Mouse (Mus musculus): ENCODE measurements at regions not wholly inside any gene's neighbourhood (a gene's known extent, or its start where the extent isn't known, plus 50 kb on each side); places are given as distances from the start of the nearest gene placed in this dataset.

GRCm38 (mm10) chrX:19152170-19152861, 328.8 kb downstream of the Tex13c3 start:
- Histone ChIP-seq H3K9ac (replicated peaks; ENCODE audit: low read depth, low read length) (no peak overlapping the region), H3K36me3 (ENCODE audit: control insufficient read depth, insufficient read depth, low read length) (no peaks in the 10 kb centered on the region), H3K4me1 (ENCODE audit: control insufficient read depth, insufficient read depth, low read length) (no peaks in the 10 kb centered on the region), H3K4me2 (replicated peaks; ENCODE audit: low read depth, low read length) (no peak overlapping the region), H3K27ac (ENCODE audit: low read length) (no peak overlapping the region), H3K27me3 (ENCODE audit: control insufficient read depth, insufficient read depth, low read length) (no peaks in the 10 kb centered on the region), H3K4me3 (ENCODE audit: low read depth, low read length) (no peak overlapping the region), H3K9me3 (ENCODE audit: control insufficient read depth, low read depth, low read length) (no peaks in the 10 kb centered on the region)
- ATAC-seq (ENCODE audit: insufficient number of reproducible peaks, insufficient read depth, low FRiP score, low read depth): no peak
- WGBS: 85% methylated on average over 1 of the region's 1 CpGs

DNA sequence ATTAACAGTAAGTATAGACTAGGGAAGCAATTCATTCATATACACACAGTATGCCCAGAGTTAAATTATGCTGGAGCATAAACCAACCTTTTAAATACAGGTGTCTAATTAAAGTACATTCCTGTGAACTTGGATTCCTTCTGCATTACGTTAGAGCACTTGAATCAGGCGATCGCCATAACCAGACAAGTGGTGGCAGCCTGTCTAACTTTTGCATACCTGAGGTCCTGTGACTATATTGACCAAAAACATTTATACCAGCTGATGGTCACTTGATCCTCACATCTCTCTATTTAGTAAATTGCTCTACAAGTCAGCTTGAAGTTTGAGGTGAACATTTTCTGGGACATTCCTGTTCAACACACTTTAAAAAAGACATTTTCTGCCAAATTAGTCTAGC, 330.5 kb downstream of the Tex13c3 start:
- Histone ChIP-seq H3K27ac (ENCODE audit: low read length) (no peak overlapping the region), H3K9ac (replicated peaks; ENCODE audit: low read depth, low read length) (no peak overlapping the region), H3K9me3 (ENCODE audit: control insufficient read depth, low read depth, low read length) (no peaks in the 10 kb centered on the region), H3K4me1 (ENCODE audit: control insufficient read depth, insufficient read depth, low read length) (no peaks in the 10 kb centered on the region), H3K4me2 (replicated peaks; ENCODE audit: low read depth, low read length) (no peak overlapping the region), H3K4me3 (ENCODE audit: low read depth, low read length) (no peak overlapping the region), H3K36me3 (ENCODE audit: control insufficient read depth, insufficient read depth, low read length) (no peaks in the 10 kb centered on the region), H3K27me3 (ENCODE audit: control insufficient read depth, insufficient read depth, low read length) (no peaks in the 10 kb centered on the region)
- WGBS: 83% methylated on average over 3 of the region's 3 CpGs
- no peak for ATAC-seq (ENCODE audit: insufficient number of reproducible peaks, insufficient read depth, low FRiP score, low read depth)

GRCm38 (mm10) chrX:19148672-19149071, 332.4 kb downstream of the Tex13c3 start:
- ATAC-seq (ENCODE audit: insufficient number of reproducible peaks, insufficient read depth, low FRiP score, low read depth): no peak
- H3K27ac ChIP-seq (ENCODE audit: low read length): no peak overlapping the region
- WGBS: 93% methylated on average over 1 of the region's 1 CpGs
- no peaks in the 10 kb centered on the region for H3K4me1 ChIP-seq (ENCODE audit: control insufficient read depth, insufficient read depth, low read length)
- H3K27me3 ChIP-seq (ENCODE audit: control insufficient read depth, insufficient read depth, low read length): no peaks in the 10 kb centered on the region
- H3K9me3 ChIP-seq (ENCODE audit: control insufficient read depth, low read depth, low read length): no peaks in the 10 kb centered on the region
- no peak overlapping the region for H3K9ac ChIP-seq (replicated peaks; ENCODE audit: low read depth, low read length)
- H3K4me2 ChIP-seq (replicated peaks; ENCODE audit: low read depth, low read length): no peak overlapping the region
- no peaks in the 10 kb centered on the region for H3K36me3 ChIP-seq (ENCODE audit: control insufficient read depth, insufficient read depth, low read length)
- H3K4me3 ChIP-seq (ENCODE audit: low read depth, low read length): no peak overlapping the region

DNA sequence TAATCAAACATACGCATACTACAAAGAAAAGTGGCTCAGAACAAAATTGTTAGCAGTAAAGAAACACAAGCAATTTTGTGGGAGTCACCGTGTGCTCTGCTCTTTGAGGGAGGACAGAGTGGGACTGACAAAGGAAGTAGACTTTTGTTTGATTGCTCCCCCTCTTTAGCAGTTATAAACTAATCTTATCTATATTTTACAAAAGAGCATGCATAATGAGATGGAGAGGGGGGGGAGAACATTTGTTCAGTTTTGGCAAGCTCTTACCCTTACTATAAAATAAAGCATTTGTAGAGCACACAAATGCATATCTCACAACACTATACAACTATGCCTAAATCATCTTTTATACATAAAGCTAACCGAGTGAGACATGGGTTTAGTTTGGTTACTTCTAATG, 332.9 kb downstream of the Tex13c3 start:
- Histone ChIP-seq H3K9ac (replicated peaks; ENCODE audit: low read depth, low read length) (no peak overlapping the region), H3K4me2 (replicated peaks; ENCODE audit: low read depth, low read length) (no peak overlapping the region), H3K36me3 (ENCODE audit: control insufficient read depth, insufficient read depth, low read length) (no peaks in the 10 kb centered on the region), H3K4me3 (ENCODE audit: low read depth, low read length) (no peak overlapping the region), H3K4me1 (ENCODE audit: control insufficient read depth, insufficient read depth, low read length) (no peaks in the 10 kb centered on the region), H3K27ac (ENCODE audit: low read length) (no peak overlapping the region), H3K9me3 (ENCODE audit: control insufficient read depth, low read depth, low read length) (no peaks in the 10 kb centered on the region), H3K27me3 (ENCODE audit: control insufficient read depth, insufficient read depth, low read length) (no peaks in the 10 kb centered on the region)
- 69% methylated on average over 3 of the region's 3 CpGs for WGBS
- ATAC-seq (ENCODE audit: insufficient number of reproducible peaks, insufficient read depth, low FRiP score, low read depth): no peak

- H3K27me3 ChIP-seq (ENCODE audit: control insufficient read depth, insufficient read depth, low read length): no peaks in the 10 kb centered on the region
- WGBS: 77% methylated on average over 7 of the region's 7 CpGs
- H3K36me3 ChIP-seq (ENCODE audit: control insufficient read depth, insufficient read depth, low read length): no peaks in the 10 kb centered on the region
Measured at GRCm38 (mm10) chrX:19112753-19113152, 368.4 kb downstream of the Tex13c3 start.

GRCm38 (mm10) chrX:19102911-19103310, 378.2 kb downstream of the Tex13c3 start:
- no peak for ATAC-seq (ENCODE audit: insufficient number of reproducible peaks, insufficient read depth, low FRiP score, low read depth)
- H3K27ac ChIP-seq (ENCODE audit: low read length): no peak overlapping the region

More at GRCm38 (mm10) chrX:19112753-19113152, 368.4 kb downstream of the Tex13c3 start:
- Histone ChIP-seq H3K4me3 (ENCODE audit: low read depth, low read length) (no peak overlapping the region), H3K9me3 (ENCODE audit: control insufficient read depth, low read depth, low read length) (no peaks in the 10 kb centered on the region), H3K27ac (ENCODE audit: low read length) (no peak overlapping the region), H3K4me2 (replicated peaks; ENCODE audit: low read depth, low read length) (no peak overlapping the region), H3K9ac (replicated peaks; ENCODE audit: low read depth, low read length) (no peak overlapping the region), H3K4me1 (ENCODE audit: control insufficient read depth, insufficient read depth, low read length) (no peaks in the 10 kb centered on the region)
- ATAC-seq (ENCODE audit: insufficient number of reproducible peaks, insufficient read depth, low FRiP score, low read depth): no peak

GRCm38 (mm10) chrX:19095960-19096359, 385.2 kb downstream of the Tex13c3 start:
- Histone ChIP-seq H3K4me1 (ENCODE audit: control insufficient read depth, insufficient read depth, low read length) (no peaks in the 10 kb centered on the region), H3K4me2 (replicated peaks; ENCODE audit: low read depth, low read length) (no peak overlapping the region), H3K27ac (ENCODE audit: low read length) (no peak overlapping the region), H3K27me3 (ENCODE audit: control insufficient read depth, insufficient read depth, low read length) (no peaks in the 10 kb centered on the region), H3K4me3 (ENCODE audit: low read depth, low read length) (no peak overlapping the region), H3K36me3 (ENCODE audit: control insufficient read depth, insufficient read depth, low read length) (no peaks in the 10 kb centered on the region), H3K9ac (replicated peaks; ENCODE audit: low read depth, low read length) (no peak overlapping the region), H3K9me3 (ENCODE audit: control insufficient read depth, low read depth, low read length) (no peaks in the 10 kb centered on the region)
- ATAC-seq (ENCODE audit: insufficient number of reproducible peaks, insufficient read depth, low FRiP score, low read depth): no peak

More at GRCm38 (mm10) chrX:19102911-19103310, 378.2 kb downstream of the Tex13c3 start:
- no peak overlapping the region for H3K4me3 ChIP-seq (ENCODE audit: low read depth, low read length)
- no peaks in the 10 kb centered on the region for H3K27me3 ChIP-seq (ENCODE audit: control insufficient read depth, insufficient read depth, low read length)
- 69% methylated on average over 2 of the region's 2 CpGs for WGBS
- no peak overlapping the region for H3K4me2 ChIP-seq (replicated peaks; ENCODE audit: low read depth, low read length)
- no peaks in the 10 kb centered on the region for H3K36me3 ChIP-seq (ENCODE audit: control insufficient read depth, insufficient read depth, low read length)
- H3K9me3 ChIP-seq (ENCODE audit: control insufficient read depth, low read depth, low read length): no peaks in the 10 kb centered on the region
- no peaks in the 10 kb centered on the region for H3K4me1 ChIP-seq (ENCODE audit: control insufficient read depth, insufficient read depth, low read length)
- no peak overlapping the region for H3K9ac ChIP-seq (replicated peaks; ENCODE audit: low read depth, low read length)

DNA sequence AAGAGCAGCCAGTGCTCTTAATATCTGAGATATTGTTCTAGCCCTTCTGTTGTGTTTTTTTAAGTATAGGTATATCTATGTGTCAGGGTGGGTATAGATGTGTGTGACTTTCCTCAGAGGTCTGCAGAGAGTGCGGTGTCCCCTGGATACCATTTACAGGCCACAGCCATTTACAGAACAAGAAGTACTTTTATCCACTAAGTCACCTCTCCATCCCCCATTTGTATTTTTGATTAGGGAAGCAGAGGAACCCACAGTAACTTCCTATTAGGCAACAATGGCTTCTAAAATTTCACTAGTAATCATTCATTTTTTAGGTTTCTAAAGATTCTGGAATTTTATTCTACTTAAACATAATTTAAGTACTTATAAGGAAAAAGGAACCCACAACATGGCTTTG, 396.7 kb downstream of the Tex13c3 start:
- no peaks in the 10 kb centered on the region for H3K4me1 ChIP-seq (ENCODE audit: control insufficient read depth, insufficient read depth, low read length)
- no peaks in the 10 kb centered on the region for H3K36me3 ChIP-seq (ENCODE audit: control insufficient read depth, insufficient read depth, low read length)
- no peak overlapping the region for H3K4me2 ChIP-seq (replicated peaks; ENCODE audit: low read depth, low read length)
- H3K4me3 ChIP-seq (ENCODE audit: low read depth, low read length): no peak overlapping the region
- no peak for ATAC-seq (ENCODE audit: insufficient number of reproducible peaks, insufficient read depth, low FRiP score, low read depth)
- no peaks in the 10 kb centered on the region for H3K9me3 ChIP-seq (ENCODE audit: control insufficient read depth, low read depth, low read length)
- no peak overlapping the region for H3K9ac ChIP-seq (replicated peaks; ENCODE audit: low read depth, low read length)
- WGBS: 97% methylated on average over 1 of the region's 1 CpGs
- no peak overlapping the region for H3K27ac ChIP-seq (ENCODE audit: low read length)
- no peaks in the 10 kb centered on the region for H3K27me3 ChIP-seq (ENCODE audit: control insufficient read depth, insufficient read depth, low read length)

DNA sequence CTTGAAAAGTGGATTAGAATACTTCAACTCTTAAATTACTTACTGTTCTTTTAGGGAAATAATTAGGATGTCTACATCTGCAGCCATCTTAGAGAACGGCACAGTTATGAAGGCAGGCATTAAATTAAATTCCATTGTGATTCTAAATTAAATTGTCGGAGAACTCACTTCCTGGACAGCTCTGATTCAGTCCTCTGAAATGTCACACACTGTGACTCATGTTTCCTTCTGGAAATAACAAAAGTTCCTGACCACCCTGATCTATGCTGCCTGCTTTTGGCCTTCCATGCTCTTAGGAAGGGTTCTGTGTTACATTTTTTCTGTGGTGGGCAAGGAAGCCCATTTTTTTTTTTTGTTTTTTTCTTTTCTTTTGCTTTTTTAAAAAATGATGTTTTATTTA, 401.1 kb downstream of the Tex13c3 start:
- Histone ChIP-seq H3K4me2 (replicated peaks; ENCODE audit: low read depth, low read length) (no peak overlapping the region), H3K9ac (replicated peaks; ENCODE audit: low read depth, low read length) (no peak overlapping the region), H3K4me3 (ENCODE audit: low read depth, low read length) (no peak overlapping the region), H3K4me1 (ENCODE audit: control insufficient read depth, insufficient read depth, low read length) (no peaks in the 10 kb centered on the region), H3K27me3 (ENCODE audit: control insufficient read depth, insufficient read depth, low read length) (no peaks in the 10 kb centered on the region), H3K36me3 (ENCODE audit: control insufficient read depth, insufficient read depth, low read length) (no peaks in the 10 kb centered on the region), H3K9me3 (ENCODE audit: control insufficient read depth, low read depth, low read length) (no peaks in the 10 kb centered on the region), H3K27ac (ENCODE audit: low read length) (no peak overlapping the region)
- ATAC-seq (ENCODE audit: insufficient number of reproducible peaks, insufficient read depth, low FRiP score, low read depth): no peak
- 70% methylated on average over 2 of the region's 2 CpGs for WGBS
